Mouse (Mus musculus) liver, adult 2 months (tissue): ENCODE results near the gene Mboat2.

Experiments used
- CTCF ChIP-seq: fragments of 200-500 bp; IDR thresholded peaks from 2 replicates; pipeline ENCODE4 v1.5.1; 2011; ENCODE audit warnings: low read depth, low read length, control low read depth
- POLR2A ChIP-seq: fragments of 200-500 bp; IDR thresholded peaks from 2 replicates; pipeline ENCODE4 v1.6.1; 2011; ENCODE audit warnings: low read length, control low read depth; ENCODE audit not compliant: insufficient read depth; ENCODE audit errors: extremely low read depth

DNA sequence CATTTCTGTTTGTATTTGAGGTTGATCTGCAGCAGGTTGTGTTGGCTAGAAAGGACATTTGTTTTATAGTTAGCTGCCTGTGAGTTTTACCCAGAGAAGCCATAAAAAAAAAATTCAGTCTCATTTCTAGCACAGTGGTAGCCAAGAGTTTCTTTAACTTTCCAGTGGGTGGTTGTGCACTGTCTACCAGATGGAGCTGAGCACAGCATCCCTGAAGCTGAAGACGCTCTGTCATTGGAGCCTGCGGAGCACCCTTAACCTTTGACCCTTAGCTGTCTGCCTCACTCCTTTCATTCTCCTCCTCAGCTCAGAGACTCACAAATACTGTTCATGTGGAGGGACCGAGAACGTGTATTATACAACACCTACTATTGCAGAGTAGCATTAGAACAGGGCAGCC, 40.2 kb downstream of the Mboat2 start:
- no peak for TF ChIP-seq POLR2A
- no peak for TF ChIP-seq CTCF
